Mouse (Mus musculus): Measurements from ENCODE around the gene Fbn1.

The Fbn1 gene

DNA sequence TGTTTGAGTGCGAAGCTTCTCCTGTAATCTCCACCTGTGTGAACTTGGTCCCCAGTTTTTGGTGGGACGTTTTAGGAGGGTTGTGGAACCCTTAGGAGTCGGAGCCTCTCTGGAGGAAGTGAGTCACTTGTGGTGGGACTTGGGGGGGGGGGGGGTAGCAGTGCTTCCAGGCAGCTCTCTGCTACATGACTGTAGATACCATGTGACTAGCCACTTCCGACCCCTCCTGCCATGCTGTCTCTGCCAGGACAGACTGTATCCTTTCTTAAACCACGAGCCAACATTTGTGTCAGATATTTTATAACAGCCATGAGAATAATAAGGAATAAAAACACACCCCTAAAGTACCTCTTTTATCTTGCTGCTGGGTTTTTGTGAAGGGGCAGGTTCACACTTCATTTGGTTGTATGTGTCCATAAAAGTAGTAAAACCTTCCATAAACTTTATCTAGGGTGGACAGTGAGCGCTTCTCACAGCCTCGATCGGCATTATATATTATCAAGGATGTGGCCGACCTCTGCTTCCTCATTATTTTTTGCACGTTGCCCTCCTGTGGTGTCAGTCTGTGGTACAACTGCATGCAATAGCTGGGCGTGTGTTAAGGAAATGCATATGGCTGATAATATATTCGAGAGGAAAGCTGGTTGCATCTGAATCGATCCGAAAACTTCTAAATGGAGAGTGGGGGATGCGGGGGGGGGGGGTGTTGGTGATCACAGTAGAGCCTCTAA, 51.6 kb downstream of the Fbn1 start:
- no peak for DNase-seq (ENCODE audit: low spot score in 2 of 2)

DNA sequence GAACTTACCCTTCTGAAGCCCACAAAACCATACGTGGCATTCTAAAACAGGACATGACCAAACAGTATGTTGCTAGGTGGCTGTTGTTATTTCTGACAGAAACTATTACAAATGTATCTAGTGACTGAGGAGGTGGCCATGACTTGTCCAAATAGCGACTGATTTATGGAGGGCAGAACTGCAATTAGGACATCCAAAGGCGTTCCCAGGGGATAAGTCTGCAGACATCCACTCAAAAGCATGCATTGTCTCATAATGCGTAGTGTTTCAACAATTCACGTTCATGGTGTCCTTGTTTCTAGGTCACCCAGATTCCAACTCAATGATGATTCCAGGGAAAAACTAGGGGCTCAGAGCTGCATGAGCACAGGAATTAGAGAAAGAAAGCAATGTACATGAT, 53.0 kb downstream of the Fbn1 start:
- no peak for DNase-seq (ENCODE audit: low spot score in 2 of 2)

GRCm38 (mm10) chr2:125452369-125453097, 55.3 kb downstream of the Fbn1 start:
- no peak for DNase-seq (ENCODE audit: low spot score in 2 of 2)

DNA sequence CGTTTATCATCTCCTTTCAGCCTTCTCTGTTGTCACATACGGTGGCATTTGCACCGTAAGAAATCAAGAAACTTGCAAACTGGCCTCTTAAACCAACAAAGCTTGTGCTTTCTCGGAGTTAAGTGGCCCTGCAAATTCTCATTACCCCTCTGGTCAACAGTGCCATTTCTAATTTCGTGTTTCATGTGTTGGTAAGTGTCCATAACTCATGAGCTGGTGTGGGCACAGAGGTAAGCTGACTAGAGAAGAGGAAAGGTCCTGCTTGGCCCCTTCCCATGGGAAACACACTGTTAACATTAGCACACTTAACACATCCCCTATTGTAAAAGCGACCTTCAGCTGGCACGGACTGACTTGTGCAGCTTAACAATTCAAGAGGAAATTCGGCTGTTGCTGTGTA, 58.4 kb downstream of the Fbn1 start:
- no peak for DNase-seq (ENCODE audit: low spot score in 2 of 2)

GRCm38 (mm10) chr2:125448881-125449280, 58.9 kb downstream of the Fbn1 start:
- no peak for DNase-seq (ENCODE audit: low spot score in 2 of 2)

DNA sequence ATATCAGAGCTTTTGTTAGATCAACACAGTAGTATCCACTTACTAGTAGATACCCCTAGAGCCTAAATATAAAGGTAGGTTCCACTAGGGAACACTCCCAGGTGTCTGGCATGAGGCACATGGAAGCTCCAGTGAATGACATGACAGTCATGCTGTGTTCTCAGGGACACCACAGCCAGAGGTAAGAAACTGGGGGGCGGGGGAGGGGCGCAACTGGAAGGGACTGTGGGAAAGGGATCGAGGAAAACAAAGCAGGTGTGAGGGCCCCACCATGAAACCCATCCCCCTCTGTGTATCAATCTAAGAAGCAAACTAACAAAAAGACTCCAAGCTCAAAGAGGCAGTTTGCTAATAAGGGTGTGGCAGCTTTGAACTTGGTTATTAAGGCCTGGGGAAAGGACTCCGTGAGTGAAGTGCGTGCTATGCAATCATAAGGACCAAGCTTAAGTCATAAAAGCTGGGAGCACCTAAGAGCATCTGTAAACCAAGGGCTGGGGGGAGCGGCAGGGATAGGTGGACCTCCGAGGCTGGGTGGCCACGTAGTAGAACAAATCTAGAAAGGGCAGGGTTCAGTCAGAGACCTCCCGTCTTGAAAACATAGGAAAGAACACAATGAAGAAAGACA, 60.4 kb downstream of the Fbn1 start:
- no peak for DNase-seq (ENCODE audit: low spot score in 2 of 2)

DNA sequence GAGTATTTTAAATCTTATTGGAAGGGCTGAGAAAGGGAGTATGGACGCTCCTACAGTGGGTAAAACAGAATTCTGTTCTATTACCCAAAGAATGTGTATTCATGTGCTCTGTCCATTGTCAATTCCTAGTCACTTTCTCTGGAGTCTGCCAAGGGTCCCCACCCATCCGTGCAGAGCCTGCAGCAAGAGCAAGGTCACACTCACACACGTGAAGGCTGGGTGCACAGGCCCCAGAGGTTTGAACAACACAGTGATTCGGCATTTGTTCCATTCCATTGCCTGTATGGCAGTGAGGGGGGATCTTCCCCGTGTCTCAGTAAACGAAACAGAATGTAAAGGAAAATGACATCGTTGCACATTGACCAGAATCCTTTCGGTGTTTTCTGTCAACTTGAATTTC, 69.4 kb downstream of the Fbn1 start:
- no peak for DNase-seq (ENCODE audit: low spot score in 2 of 2)

DNA sequence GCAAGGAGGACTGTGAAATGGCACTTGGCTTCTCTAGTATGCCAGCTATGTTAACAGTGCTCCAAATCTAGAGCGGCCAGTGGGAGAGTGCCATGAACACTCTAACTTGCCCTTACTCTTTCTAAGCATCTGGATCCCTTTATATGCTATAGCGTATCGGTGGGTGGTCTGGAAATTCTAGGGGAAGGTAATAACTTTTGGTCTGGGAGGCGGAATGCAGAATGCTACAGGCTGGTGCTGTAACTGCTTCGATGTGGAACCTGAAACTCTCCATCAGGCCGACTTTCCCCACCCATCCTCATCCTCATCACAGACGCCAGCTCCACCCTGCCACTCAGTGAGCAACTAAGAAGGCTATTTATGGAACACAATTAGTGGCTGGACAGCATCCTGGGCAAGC, 71.6 kb downstream of the Fbn1 start:
- DNase-seq (ENCODE audit: low spot score in 2 of 2) = no peak

GRCm38 (mm10) chr2:125433524-125433923, 74.3 kb downstream of the Fbn1 start:
- DNase-seq (ENCODE audit: low spot score in 2 of 2) = no peak

DNA sequence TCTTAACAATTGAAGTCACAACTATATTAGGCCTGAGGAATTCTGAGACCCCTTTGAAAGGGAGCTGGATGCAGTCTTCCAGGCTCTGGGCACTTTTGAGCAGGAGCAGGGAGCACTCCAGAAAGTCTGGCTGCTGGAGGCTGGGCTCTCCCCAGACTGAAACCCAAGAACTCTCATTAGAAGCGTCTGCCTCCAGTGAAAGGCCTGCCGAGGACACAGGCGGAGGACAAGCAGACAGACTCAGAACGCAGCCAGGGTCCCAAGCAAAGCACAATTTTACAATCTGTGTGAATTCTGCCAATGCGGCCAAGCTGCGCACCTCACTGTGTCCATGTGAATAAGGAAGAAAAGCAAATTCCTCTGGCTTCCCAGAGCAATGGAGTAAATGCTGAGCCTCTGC, 76.3 kb downstream of the Fbn1 start:
- no peak for DNase-seq (ENCODE audit: low spot score in 2 of 2)

DNA sequence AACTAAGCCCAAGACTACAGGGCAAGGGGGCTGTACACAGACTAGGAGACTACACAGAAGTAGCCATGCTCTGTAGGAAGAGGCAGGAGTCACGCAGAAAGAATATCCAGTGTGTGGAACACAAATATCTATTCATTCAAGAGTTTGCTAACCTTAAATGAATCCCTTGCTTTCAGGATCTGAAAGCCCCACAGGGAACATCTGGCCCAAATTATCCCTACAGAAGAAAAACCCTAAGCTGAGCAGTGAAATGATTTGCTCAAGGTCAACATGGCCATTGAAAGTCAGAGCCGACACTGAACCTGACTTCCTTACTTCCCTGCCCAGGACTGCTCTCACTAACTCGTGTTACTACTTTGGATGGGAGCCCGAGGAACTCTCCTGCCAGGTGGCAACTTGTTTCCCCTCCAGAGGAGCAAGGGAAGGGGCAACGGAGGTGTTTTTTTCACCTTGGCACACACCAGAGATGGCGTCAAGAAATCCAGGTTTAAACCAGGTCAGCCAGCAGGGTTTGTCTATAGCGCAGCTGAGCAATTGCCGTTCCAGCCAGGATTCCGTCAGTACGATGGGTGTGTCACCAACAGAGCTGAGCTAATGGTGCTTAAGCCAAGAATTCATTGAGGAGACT, 78.9 kb downstream of the Fbn1 start:
- no peak for DNase-seq (ENCODE audit: low spot score in 2 of 2)

GRCm38 (mm10) chr2:125420604-125421003, 87.2 kb downstream of the Fbn1 start:
- DNase-seq (ENCODE audit: low spot score in 2 of 2) = no peak

- no peak for DNase-seq (ENCODE audit: low spot score in 2 of 2)
Measured at GRCm38 (mm10) chr2:125419681-125420080, 88.1 kb downstream of the Fbn1 start.

DNA sequence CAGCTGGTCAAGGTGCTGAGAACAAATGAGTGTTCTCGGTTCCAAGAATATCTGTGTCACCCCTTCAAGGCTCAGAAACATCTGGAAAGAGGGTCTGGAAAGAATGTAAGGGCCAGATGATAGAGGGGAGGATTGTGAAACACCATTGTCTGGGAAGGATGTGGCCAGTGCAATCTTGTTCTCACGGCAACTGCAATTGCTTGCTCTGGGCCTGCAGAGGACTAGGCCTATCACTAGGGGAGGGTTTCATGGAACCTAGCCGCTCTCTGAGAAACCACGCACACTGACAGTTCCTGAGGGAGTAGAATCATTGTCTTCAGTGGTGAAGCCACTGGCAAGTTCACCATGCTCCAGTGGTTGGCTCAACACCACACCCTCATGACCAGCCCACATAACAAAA, 89.2 kb downstream of the Fbn1 start:
- no peak for DNase-seq (ENCODE audit: low spot score in 2 of 2)

DNA sequence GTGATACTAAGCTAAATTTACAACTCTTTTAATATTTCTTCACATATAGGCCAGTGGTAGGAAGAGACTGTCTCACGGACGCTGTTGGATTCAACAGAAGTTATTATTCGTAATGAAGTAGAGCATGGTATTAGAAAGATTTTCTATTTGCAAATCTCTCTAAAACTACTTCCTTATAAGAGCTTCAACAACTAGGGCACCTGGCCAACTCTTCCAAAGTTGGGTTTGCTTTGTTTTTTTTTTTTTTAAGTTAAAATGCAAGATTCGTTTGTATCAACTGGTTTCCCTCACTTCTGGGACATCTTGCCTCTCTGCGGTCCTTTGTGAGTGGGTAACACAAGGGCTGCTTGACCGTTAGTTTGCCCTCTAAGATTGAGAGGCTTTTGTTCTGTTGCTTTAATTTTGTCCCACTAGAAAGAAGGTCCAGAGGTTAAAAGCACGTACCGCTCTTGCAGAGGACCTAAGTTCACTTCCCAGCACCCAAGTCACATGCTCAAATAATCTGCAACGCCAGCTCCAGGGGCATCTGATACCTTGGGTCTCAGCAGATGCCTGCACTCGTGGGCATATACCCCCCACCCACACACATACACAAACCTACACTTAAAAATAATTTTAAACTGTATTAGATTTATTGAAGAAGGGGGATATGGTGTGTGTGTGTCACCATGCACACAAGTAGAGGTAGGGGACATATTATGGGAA, 91.1 kb downstream of the Fbn1 start:
- no peak for DNase-seq (ENCODE audit: low spot score in 2 of 2)

- no peak for DNase-seq (ENCODE audit: low spot score in 2 of 2)
Measured at GRCm38 (mm10) chr2:125412351-125412750, 95.4 kb downstream of the Fbn1 start.

- DNase-seq (ENCODE audit: low spot score in 2 of 2) = no peak
Measured at GRCm38 (mm10) chr2:125411777-125412176, 96.0 kb downstream of the Fbn1 start.

DNA sequence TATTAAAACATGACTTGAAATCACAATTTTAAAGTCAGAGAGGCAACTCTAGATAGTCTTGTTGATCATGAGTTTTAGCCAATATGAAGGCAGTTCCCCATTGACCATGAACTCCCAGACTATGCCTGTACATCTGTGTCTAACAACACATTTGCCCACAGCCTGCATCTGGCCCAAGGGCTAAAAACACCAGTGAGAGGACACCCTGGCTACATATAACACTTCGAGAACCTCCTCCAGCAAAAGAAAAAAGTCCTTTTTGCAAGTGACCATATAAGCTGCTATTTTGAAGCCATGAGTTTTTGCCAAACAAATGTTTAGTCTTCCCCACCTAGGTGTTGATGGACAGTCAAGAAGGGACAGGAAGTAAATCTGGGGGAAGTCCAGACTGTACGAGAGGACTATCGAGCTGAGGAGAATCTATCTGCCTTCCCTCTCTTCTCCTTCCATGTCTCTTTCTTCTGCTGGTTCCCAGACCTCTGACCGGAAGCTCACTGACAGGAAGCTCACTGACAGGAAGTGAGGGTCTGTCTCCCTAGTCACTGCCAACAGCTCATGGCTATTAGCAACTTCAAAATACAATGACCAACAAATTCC, 103.2 kb downstream of the Fbn1 start:
- DNase-seq (ENCODE audit: low spot score in 2 of 2) = no peak

GRCm38 (mm10) chr2:125402276-125402675, 105.5 kb downstream of the Fbn1 start:
- no peak for DNase-seq (ENCODE audit: low spot score in 2 of 2)

GRCm38 (mm10) chr2:125400121-125400520, 107.7 kb downstream of the Fbn1 start:
- DNase-seq (ENCODE audit: low spot score in 2 of 2) = no peak

DNA sequence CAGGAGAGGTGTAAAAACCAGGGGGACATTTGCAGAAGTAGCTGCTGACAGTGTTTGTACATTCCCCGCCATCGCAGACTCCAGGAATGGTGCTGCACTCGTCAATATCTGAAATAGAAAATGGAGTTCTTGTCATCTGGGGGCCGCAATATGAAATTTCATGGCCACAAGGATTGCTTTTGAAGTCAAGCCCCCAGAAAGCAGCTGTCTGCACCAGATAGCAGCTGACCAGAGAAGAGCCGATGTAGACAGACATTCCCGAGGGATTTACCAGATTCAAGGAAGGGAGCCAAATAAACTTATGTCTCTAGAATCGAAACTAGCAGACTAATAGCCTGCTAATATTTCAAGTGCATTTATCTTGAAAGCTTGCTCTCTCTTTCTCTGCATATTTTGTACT, 110.0 kb downstream of the Fbn1 start:
- peak in 1 of 2 experiments; percentile 20 for DNase-seq (ENCODE audit: low spot score in 2 of 2)
